Comparison of ENCODE assay signal across 11 mouse cellular contexts in the genomic region with DNA sequence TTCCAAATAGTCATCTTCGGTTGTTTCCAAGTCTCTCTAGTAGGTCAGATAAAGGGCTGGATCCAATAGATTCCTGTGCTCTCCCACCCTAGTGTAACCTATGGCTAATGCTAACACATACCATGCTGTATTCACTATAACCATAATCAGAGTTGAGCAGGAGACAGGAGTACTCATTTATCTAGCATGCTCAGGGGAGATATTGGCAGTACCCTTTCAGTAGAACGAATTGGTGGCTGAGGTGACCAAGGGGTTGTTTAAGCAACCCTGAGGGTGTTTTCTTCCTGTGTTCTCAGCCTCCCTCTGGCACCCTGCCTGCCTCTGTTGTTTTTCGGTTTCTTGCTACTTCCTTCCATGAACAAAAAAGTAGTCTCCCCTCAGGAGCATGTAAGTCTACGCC. TPM values are rescaled to one million over a fixed set of nuclear protein-coding genes. Genes with fewer than 3 reads are reported as not detected.
DNase-seq lines count a peak whose midpoint lies in the region; ATAC-seq and TF ChIP-seq lines count a peak whose summit lies in the region.
"Had no signal": no experiment of that assay in that cellular context is flagged by ENCODE, and none has a peak within 500 bp of the region (broad histone marks: within the 10 kb centered on the region; RNA-seq: fewer than 3 reads in every experiment).

No protein-coding gene starts in this region.

- H3K27me3 ChIP-seq in intestine, embryonic 15.5 days (replicated peaks) = peaks cover 3% of the 10 kb centered on the region; the same call in 1 of the 2 replicates
- H3K27me3 ChIP-seq in intestine, postnatal 0 days (replicated peaks; ENCODE audit: control insufficient read depth, insufficient read depth, low read length) = no peaks in the 10 kb centered on the region
- H3K27me3 ChIP-seq in midbrain, postnatal 0 days (ENCODE audit: insufficient read depth, low read length) = peaks cover 4% of the 10 kb centered on the region; the same call in 1 of the 2 replicates

- H3K4me3 ChIP-seq in intestine, embryonic 15.5 days (replicated peaks) = no peak overlapping the region
- H3K4me3 ChIP-seq in intestine, postnatal 0 days (ENCODE audit: low read depth, low read length) = no peak overlapping the region
- no peak overlapping the region for H3K4me3 ChIP-seq in midbrain, postnatal 0 days (ENCODE audit: low read depth, low read length)
- H3K4me3 ChIP-seq: layer of hippocampus, adult 2 months had no signal

- no peaks in the 10 kb centered on the region for H3K36me3 ChIP-seq in intestine, embryonic 15.5 days
- no peaks in the 10 kb centered on the region for H3K36me3 ChIP-seq in intestine, postnatal 0 days (ENCODE audit: control insufficient read depth, insufficient read depth)
- no peaks in the 10 kb centered on the region for H3K36me3 ChIP-seq in midbrain, postnatal 0 days (ENCODE audit: insufficient read depth, low read length)

- ATAC-seq in intestine, embryonic 15.5 days = peak; percentile 57; the same call in 1 of the 2 replicates
- no peak for ATAC-seq in intestine, postnatal 0 days
- peak; percentile 68 for ATAC-seq in erythroblast, adult 5-6 weeks (replicated peaks; ENCODE audit: low FRiP score, poor library complexity, severe bottlenecking)
- ATAC-seq in midbrain, postnatal 0 days (ENCODE audit: low FRiP score) = no peak
- ATAC-seq in frontal cortex, adult (ENCODE audit: low TSS enrichment) = no peak
- ATAC-seq: forebrain, postnatal 0 days had no signal

- TF ChIP-seq CTCF in intestine, postnatal 0 days (IDR thresholded peaks at IDR 0.05; ENCODE audit: low read depth) = no peak
- no peak for TF ChIP-seq CTCF in midbrain, postnatal 0 days (IDR thresholded peaks at IDR 0.05)

- peaks cover 8% of the 10 kb centered on the region; the same call in 1 of the 2 replicates for H3K4me1 ChIP-seq in intestine, embryonic 15.5 days (replicated peaks)
- no peaks in the 10 kb centered on the region for H3K4me1 ChIP-seq in intestine, postnatal 0 days (replicated peaks; ENCODE audit: control insufficient read depth, insufficient read depth, low read length)
- 0 out of 2 replicates have a peak, but pooled peaks cover 7% of the 10 kb centered on the region for H3K4me1 ChIP-seq in midbrain, postnatal 0 days (ENCODE audit: insufficient read depth, low read length)

- H3K9ac ChIP-seq in intestine, embryonic 15.5 days = no peak overlapping the region
- H3K9ac ChIP-seq in intestine, postnatal 0 days (ENCODE audit: low read depth, low read length) = no peak overlapping the region
- no peak overlapping the region for H3K9ac ChIP-seq in midbrain, postnatal 0 days (replicated peaks; ENCODE audit: low read length, poor library complexity, severe bottlenecking)
- H3K9ac ChIP-seq: forebrain, postnatal 0 days had no signal

- no peak overlapping the region for H3K27ac ChIP-seq in intestine, embryonic 15.5 days
- H3K27ac ChIP-seq in intestine, postnatal 0 days (ENCODE audit: low read depth, low read length) = no peak overlapping the region
- no peak overlapping the region for H3K27ac ChIP-seq in midbrain, postnatal 0 days (ENCODE audit: low read depth, low read length)
- H3K27ac ChIP-seq: layer of hippocampus, adult 2 months had no signal

- no peaks in the 10 kb centered on the region for H3K9me3 ChIP-seq in intestine, embryonic 15.5 days
- H3K9me3 ChIP-seq in intestine, postnatal 0 days (ENCODE audit: control insufficient read depth) = no peaks in the 10 kb centered on the region
- no peaks in the 10 kb centered on the region for H3K9me3 ChIP-seq in midbrain, postnatal 0 days (ENCODE audit: low read length)

- peak; percentile 53 for DNase-seq in lung, postnatal 36 days
- peak; percentile 48 for DNase-seq in thymus, postnatal 0 days (ENCODE audit: low spot score)
- no peak for DNase-seq in retina, postnatal 1 day
- no peak for DNase-seq in midbrain, postnatal 0 days (ENCODE audit: low spot score)
- DNase-seq: forebrain, postnatal 0 days; heart, postnatal 4 days had no signal

- no peak overlapping the region for H3K4me2 ChIP-seq in intestine, embryonic 15.5 days (replicated peaks)
- H3K4me2 ChIP-seq in intestine, postnatal 0 days (replicated peaks; ENCODE audit: low read depth) = no peak overlapping the region
- H3K4me2 ChIP-seq in midbrain, postnatal 0 days (ENCODE audit: low read depth, low read length, poor library complexity, severe bottlenecking) = no peak overlapping the region

- WGBS in intestine, embryonic 15.5 days = 75% methylated on average over 4 of the region's 4 CpGs
- WGBS in intestine, postnatal 0 days = 61% methylated on average over 4 of the region's 4 CpGs
- 78% methylated on average over 4 of the region's 4 CpGs for WGBS in midbrain, postnatal 0 days

RNA-seq across cellular contexts. Expression of a gene that starts 4.1 kb away (rescaled TPM):
- 3.8 and 3.9 TPM in 2 replicates for polyA plus RNA-seq in intestine, embryonic 15.5 days (2015; fragmentation: Nextera tagmentation; extraction: Ambion mirVana)
- polyA plus RNA-seq in intestine, postnatal 0 days (2015; fragmentation: Nextera tagmentation; extraction: Ambion mirVana) = 1.7 and 1.8 TPM in 2 replicates
- total RNA-seq in erythroblast, adult 5-6 weeks (2015; ENCODE audit: low replicate concordance) = 241 and 252 TPM in 2 replicates
- 298 and 384 TPM in 2 replicates for total RNA-seq in erythroblast, adult 5-6 weeks (2017; ENCODE audit: low replicate concordance)
- polyA plus RNA-seq in thymus, postnatal 0 days (2015; fragmentation: Nextera tagmentation; extraction: Ambion mirVana) = 20.3 and 24.6 TPM in 2 replicates
- total RNA-seq in midbrain, postnatal 0 days (2014; rRNA removed) = 3.1 and 4.3 TPM in 2 replicates
- 1.4 and 1.5 TPM in 2 replicates for polyA plus RNA-seq in midbrain, postnatal 0 days (2015; fragmentation: Nextera tagmentation; extraction: Ambion mirVana)

Comparison
In these comparisons a context has a peak if more than half of its experiments do, and no peak if none do; other contexts are left out.
1. ATAC-seq: peak in intestine, embryonic 15.5 days (single experiment) and erythroblast, adult 5-6 weeks (single experiment); none in intestine, postnatal 0 days (single experiment), midbrain, postnatal 0 days (single experiment) and frontal cortex, adult (single experiment).
2. DNase-seq: peak in lung, postnatal 36 days (single experiment) and thymus, postnatal 0 days (single experiment); none in retina, postnatal 1 day (single experiment) and midbrain, postnatal 0 days (single experiment).